Mouse (Mus musculus): ENCODE measurements at regions not wholly inside any gene's neighbourhood (a gene's known extent, or its start where the extent isn't known, plus 50 kb on each side); places are given as distances from the start of the nearest gene placed in this dataset.

DNA sequence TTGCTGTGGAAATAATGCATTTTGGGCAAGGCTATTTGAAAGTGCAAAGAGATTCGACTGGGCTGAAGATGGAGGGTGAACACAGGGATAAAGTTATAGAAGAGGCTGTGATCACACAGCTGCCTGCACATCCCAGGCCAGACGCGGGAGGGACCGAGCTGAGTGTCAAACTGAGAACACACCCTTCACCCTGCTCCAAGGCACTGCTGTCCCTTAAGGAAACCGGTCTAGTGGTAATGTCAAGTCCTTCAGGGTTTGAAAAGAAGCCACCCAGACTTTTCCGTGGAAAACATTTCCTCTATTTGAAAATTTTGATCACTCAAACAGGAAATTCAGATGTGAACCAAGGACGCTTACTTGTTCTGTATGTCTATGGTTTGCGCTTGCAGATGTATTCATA is 134.6 kb downstream of the Gm11011 start:
- TF ChIP-seq POLR2A (IDR thresholded peaks at IDR 0.05; ENCODE audit: insufficient read length, low read depth) = no peak
- TF ChIP-seq MYOD1 (IDR thresholded peaks at IDR 0.05; ENCODE audit: control insufficient read depth in 1 of 3, insufficient read length in 2 of 3, low read depth in 2 of 3) = no peak
- TF ChIP-seq TCF3 (IDR thresholded peaks at IDR 0.05; ENCODE audit: insufficient read length, low read depth) = no peak
- no peak for TF ChIP-seq POLR2AphosphoS2 (IDR thresholded peaks at IDR 0.05; ENCODE audit: insufficient read length, low read depth)
- no peak for TF ChIP-seq MAX (IDR thresholded peaks at IDR 0.05; ENCODE audit: low read depth)
- no peak for TF ChIP-seq TCF12 (IDR thresholded peaks at IDR 0.05; ENCODE audit: insufficient read depth, poor library complexity, severe bottlenecking)
- TF ChIP-seq USF1 (IDR thresholded peaks at IDR 0.05; ENCODE audit: low read depth) = no peak
- TF ChIP-seq E2F4 (IDR thresholded peaks at IDR 0.05; ENCODE audit: insufficient read depth) = no peak
- TF ChIP-seq CEBPB (IDR thresholded peaks at IDR 0.05; ENCODE audit: insufficient read depth, poor library complexity, severe bottlenecking) = no peak
- TF ChIP-seq MYOG (IDR thresholded peaks at IDR 0.05; ENCODE audit: control insufficient read depth in 1 of 3, insufficient read depth in 1 of 3, insufficient read length in 2 of 3, low read depth in 2 of 3) = no peak
- TF ChIP-seq REST (IDR thresholded peaks at IDR 0.05; ENCODE audit: insufficient read depth, insufficient read length) = no peak
- no peak for TF ChIP-seq SRF (IDR thresholded peaks at IDR 0.05; ENCODE audit: control insufficient read depth, insufficient read length, low read depth)

Data from myocyte (in vitro differentiated cells).